Mouse (Mus musculus) liver, embryonic 11.5 days (tissue): Measurements from ENCODE around the gene BC025920. TPM values are rescaled to one million over a fixed set of nuclear protein-coding genes. Genes with fewer than 3 reads are reported as not detected.

Experiments used
- ATAC-seq: fragments of 200-750 bp; cut with Nextera tagmentation; replicated peaks from 2 replicates; pipeline ENCODE4 v1.8.0; 2017; ENCODE audit warnings: moderate number of reproducible peaks, mild to moderate bottlenecking, moderate TSS enrichment, moderate library complexity; ENCODE audit not compliant: low FRiP score
- DNase-seq: peaks from one replicate; pipeline ENCODE4 v3.0.0-alpha.2; 2017; ENCODE audit warnings: low spot score
- H3K27ac ChIP-seq: fragments of 300-500 bp; sonication (generic); 2 replicates; pipeline ENCODE4 v1.5.1; 2014; ENCODE audit warnings: mild to moderate bottlenecking, low read depth, low read length, control low read depth
- H3K27me3 ChIP-seq: fragments of 300-500 bp; sonication (generic); replicated peaks from 2 replicates; pipeline ENCODE4 v1.6.1; 2014; ENCODE audit warnings: low read length, mixed read lengths; ENCODE audit not compliant: control insufficient read depth, insufficient read depth
- H3K36me3 ChIP-seq: fragments of 300-500 bp; sonication (generic); 2 replicates; pipeline ENCODE4 v1.6.1; 2014; ENCODE audit warnings: mild to moderate bottlenecking, low read length, moderate library complexity, mixed read lengths; ENCODE audit not compliant: control insufficient read depth, insufficient read depth
- H3K4me1 ChIP-seq: fragments of 300-500 bp; sonication (generic); replicated peaks from 2 replicates; pipeline ENCODE4 v1.6.1; 2014; ENCODE audit warnings: low read length, mixed read lengths; ENCODE audit not compliant: control insufficient read depth, insufficient read depth
- H3K4me2 ChIP-seq: fragments of 300-500 bp; sonication (generic); 2 replicates; pipeline ENCODE4 v1.6.1; 2014; ENCODE audit warnings: mild to moderate bottlenecking, control low read depth, moderate library complexity
- H3K4me3 ChIP-seq: fragments of 300-500 bp; sonication (generic); 2 replicates; pipeline ENCODE4 v1.5.1; 2014; ENCODE audit warnings: low read depth, low read length, control low read depth
- H3K9ac ChIP-seq: fragments of 300-500 bp; sonication (generic); 2 replicates; pipeline ENCODE4 v1.6.1; 2014; ENCODE audit warnings: low read depth, low read length, control low read depth
- H3K9me3 ChIP-seq: fragments of 300-500 bp; sonication (generic); 2 replicates; pipeline ENCODE4 v1.6.1; 2016; ENCODE audit warnings: low read length, inconsistent platforms, mixed read lengths; ENCODE audit not compliant: control insufficient read depth
- WGBS: fragments of 180-500 bp; shearing (Covaris S2); extraction: QIAGEN DNeasy Blood & Tissue Kit; methylation state at CpG from one replicate; pipeline ENCODE4 v1.1.7; 2014; 5-methylcytosine and 5-hydroxymethylcytosine counted together
- polyA plus RNA-seq: library from polyadenylated mRNA; unstranded; fragments of >200 nt; fragmentation: Nextera tagmentation; extraction: Ambion mirVana; gene quantifications from 2 replicates; pipeline ENCODE4 v1.2.1, GENCODE M21; 2014

The BC025920 gene
- polyA plus RNA-seq, 1 experiment from 2014 or later = 1.1 TPM

DNA sequence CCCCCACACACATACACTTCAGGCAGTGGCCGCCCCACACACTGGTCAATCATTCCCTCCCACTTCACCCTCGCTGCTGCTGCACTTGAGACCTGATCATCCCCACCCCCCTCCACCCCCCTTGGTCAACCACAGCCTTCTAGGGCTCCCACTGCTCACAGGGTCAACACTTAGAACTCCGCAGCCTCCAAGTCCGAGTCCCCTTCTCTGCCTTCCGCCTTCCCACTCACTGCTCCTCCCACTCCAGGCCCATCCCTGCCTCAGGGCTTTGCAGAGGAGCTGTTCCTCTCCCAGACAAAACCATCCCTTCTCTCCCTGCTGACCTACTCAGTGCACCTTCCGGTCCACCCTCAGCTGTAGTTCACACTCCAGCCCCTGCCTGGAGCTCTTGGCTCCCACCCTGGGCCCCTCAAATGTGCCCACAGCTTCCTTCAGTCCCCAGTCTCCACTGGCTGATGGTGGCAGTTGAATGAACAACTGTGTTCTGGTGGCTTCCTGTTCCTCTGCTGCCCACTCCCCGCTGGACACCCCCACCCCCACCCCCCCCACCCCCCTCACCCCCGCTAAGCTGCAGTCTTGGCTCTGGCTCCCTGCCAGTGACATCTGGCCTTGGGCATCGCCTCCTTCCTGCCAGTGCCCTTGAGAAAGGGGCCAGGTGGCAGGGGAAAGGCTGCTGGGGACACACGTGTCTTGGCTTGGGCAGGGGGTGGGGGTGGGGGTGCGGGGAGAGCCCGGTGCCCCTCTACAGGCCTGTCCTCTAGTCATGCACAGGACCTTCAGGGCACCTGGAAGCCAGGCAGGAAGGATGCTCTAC lies 8.7 kb upstream of the BC025920 start:
- peak overlapping the region; percentile 18; the same call in 1 of the 2 replicates for H3K9ac ChIP-seq
- H3K4me2 ChIP-seq = peak overlapping the region; percentile 51
- H3K9me3 ChIP-seq = no peaks in the 10 kb centered on the region
- peaks cover 36% of the 10 kb centered on the region for H3K4me1 ChIP-seq
- no peaks in the 10 kb centered on the region for H3K36me3 ChIP-seq
- 8% methylated on average over 11 of the region's 12 CpGs for WGBS
- ATAC-seq (no peak), DNase-seq (peak; percentile 59)
- H3K27me3 ChIP-seq = peaks cover 42% of the 10 kb centered on the region
- H3K27ac ChIP-seq = peak overlapping the region; percentile 50; the same call in 1 of the 2 replicates
- peak overlapping the region; percentile 24 for H3K4me3 ChIP-seq

DNA sequence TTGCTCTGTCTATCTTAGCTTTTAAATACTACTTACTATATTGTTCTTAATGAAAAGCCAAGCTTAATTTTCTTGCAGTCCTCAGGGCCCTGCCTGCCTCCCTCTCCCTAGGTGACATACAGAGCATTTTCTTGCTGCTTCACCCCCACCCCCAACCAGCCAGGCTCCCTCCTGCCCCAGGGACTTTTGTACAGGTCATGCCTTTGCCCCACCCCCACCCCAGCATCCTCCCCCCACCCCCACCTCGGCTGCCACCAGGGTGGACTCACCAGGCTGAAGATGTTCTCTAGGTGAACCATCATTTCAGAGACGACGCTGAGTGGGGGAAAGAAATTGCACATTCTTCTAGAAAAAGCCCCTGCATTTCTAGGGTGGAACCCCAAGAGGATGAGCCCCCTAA lies 7.7 kb upstream of the BC025920 start:
- H3K27me3 ChIP-seq = peaks cover 35% of the 10 kb centered on the region
- 0 out of 2 replicates have a peak overlapping the region, but pooled peaks have one; percentile 28 for H3K27ac ChIP-seq

DNA sequence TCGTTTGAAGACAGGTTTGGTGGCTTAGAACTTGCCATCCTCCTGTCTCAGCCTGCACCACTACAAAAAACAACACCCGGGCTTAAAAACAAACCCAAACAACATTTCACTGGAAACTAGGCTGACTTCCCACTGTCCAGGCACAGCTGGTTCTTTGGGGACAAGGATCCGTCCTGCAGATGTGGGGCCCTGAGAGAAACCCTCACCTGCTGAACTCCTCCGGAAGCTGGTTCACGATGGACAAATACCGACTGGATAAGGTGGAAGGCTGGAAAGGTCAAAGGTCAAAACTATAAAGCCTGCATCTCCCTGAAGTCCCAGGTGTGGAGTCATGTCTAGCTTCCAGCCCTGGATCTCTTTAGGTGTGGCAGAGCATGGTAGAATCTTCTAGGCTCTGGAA lies 7.2 kb upstream of the BC025920 start:
- 52% methylated on average over 6 of the region's 6 CpGs for WGBS
- DNase-seq (no peak), ATAC-seq (no peak)
- no peak overlapping the region for H3K9ac ChIP-seq
- 0 out of 2 replicates have a peak overlapping the region, but pooled peaks have one; percentile 28 for H3K27ac ChIP-seq
- H3K4me3 ChIP-seq = no peak overlapping the region
- H3K4me2 ChIP-seq = no peak overlapping the region
- peaks cover 31% of the 10 kb centered on the region for H3K27me3 ChIP-seq
- no peaks in the 10 kb centered on the region for H3K9me3 ChIP-seq
- peaks cover 40% of the 10 kb centered on the region for H3K4me1 ChIP-seq
- H3K36me3 ChIP-seq = no peaks in the 10 kb centered on the region

More for the DNA sequence above, 7.7 kb upstream of the BC025920 start:
- no peak overlapping the region for H3K9ac ChIP-seq
- H3K4me3 ChIP-seq = no peak overlapping the region
- no peak overlapping the region for H3K4me2 ChIP-seq
- ATAC-seq (no peak), DNase-seq (no peak)
- no peaks in the 10 kb centered on the region for H3K36me3 ChIP-seq
- peaks cover 40% of the 10 kb centered on the region for H3K4me1 ChIP-seq
- no peaks in the 10 kb centered on the region for H3K9me3 ChIP-seq
- 36% methylated on average over 3 of the region's 3 CpGs for WGBS

DNA sequence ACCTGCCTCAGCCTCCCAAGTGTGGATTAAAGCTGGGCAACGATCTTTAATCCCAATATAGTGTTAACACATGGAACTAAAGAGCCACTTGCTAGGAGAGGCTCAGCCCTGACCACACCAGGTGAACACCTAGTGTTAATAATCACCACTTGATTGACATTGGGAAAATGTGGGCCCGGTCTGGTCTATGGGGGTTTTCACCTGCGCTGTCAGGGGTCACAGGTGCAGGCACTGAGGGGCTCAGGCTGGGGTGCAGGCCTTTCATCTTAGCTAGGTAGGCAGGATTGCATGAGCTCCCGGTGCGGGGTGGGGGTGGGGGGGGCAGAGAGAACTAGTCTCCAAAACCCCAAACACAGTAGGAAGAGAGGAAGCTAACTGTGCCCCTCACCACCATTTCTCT lies 6.4 kb upstream of the BC025920 start:
- no peak overlapping the region for H3K9ac ChIP-seq
- peaks cover 24% of the 10 kb centered on the region for H3K27me3 ChIP-seq
- H3K36me3 ChIP-seq = no peaks in the 10 kb centered on the region
- H3K4me3 ChIP-seq = no peak overlapping the region
- H3K4me1 ChIP-seq = peaks cover 41% of the 10 kb centered on the region
- no peak for DNase-seq
- WGBS = 66% methylated on average over 5 of the region's 5 CpGs
- H3K9me3 ChIP-seq = no peaks in the 10 kb centered on the region
- no peak for ATAC-seq
- no peak overlapping the region for H3K27ac ChIP-seq
- no peak overlapping the region for H3K4me2 ChIP-seq

DNA sequence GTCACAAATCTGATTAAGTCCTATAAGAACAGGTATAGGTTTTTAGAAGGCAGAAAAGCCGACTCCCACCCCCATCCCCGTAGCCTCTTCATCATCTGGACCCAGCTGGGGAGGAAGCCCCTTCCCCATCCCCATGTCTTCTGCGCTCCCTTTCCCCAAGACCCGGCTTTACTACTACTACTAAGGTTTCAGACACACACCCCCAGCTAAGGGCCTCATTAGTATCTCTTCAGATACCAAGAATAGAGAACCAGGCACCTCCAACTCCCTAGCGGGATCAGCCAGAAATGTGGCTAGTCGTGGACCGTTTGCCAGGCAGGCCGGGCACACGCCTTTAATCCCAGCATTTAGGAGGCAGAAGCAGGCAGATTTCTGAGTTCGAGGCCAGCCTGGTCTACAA lies 6.0 kb upstream of the BC025920 start:
- Histone ChIP-seq H3K27ac (0 out of 2 replicates have a peak overlapping the region, but pooled peaks have one; percentile 56), H3K36me3 (no peaks in the 10 kb centered on the region), H3K4me2 (peak overlapping the region; percentile 73; the same call in 1 of the 2 replicates), H3K9ac (no peak overlapping the region), H3K4me3 (no peak overlapping the region), H3K27me3 (peaks cover 21% of the 10 kb centered on the region), H3K4me1 (peaks cover 45% of the 10 kb centered on the region), H3K9me3 (no peaks in the 10 kb centered on the region)
- no peak for ATAC-seq
- 42% methylated on average over 10 of the region's 10 CpGs for WGBS
- DNase-seq = no peak

DNA sequence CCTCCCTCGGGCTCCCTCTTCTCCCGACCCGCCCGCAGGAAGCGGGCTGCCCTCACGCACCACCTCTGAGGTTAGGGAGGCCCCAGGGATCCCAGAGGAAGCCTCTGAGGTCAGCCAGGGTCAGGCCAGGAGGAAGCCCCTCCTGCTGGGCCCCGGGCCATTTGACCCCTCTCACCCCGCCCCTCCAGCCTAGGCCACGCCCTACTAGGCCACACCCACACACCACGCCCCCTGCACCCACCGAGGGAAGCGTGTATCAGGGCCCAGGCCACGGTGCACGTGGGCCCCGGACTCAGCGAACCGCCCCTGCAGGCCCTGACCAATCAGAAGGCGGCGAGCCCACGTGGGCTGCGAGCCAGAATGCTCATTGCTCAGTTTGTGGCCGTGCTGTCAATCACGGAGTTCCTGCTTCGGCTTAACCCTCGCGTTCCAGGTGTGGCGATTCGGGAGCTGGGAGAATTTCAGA lies 5.3 kb upstream of the BC025920 start, which contains the start of gene Tle6:
TSS of gene Tle6 (minus strand) at position 336 of the 466 bp plus-strand sequence.
- Histone ChIP-seq H3K9me3 (no peaks in the 10 kb centered on the region), H3K36me3 (no peaks in the 10 kb centered on the region), H3K27ac (peak within 1 kb of the TSS; percentile 56), H3K4me3 (peak within 1 kb of the TSS; percentile 30), H3K4me1 (peaks cover 43% of the 10 kb centered on the region), H3K9ac (peak within 1 kb of the TSS; percentile 55), H3K4me2 (peak within 1 kb of the TSS; percentile 73), H3K27me3 (peaks cover 15% of the 10 kb centered on the region)
- under 1% methylated on average over 28 of the region's 28 CpGs for WGBS
- peak; percentile 88 for ATAC-seq
- peak; percentile 99 for DNase-seq

DNA sequence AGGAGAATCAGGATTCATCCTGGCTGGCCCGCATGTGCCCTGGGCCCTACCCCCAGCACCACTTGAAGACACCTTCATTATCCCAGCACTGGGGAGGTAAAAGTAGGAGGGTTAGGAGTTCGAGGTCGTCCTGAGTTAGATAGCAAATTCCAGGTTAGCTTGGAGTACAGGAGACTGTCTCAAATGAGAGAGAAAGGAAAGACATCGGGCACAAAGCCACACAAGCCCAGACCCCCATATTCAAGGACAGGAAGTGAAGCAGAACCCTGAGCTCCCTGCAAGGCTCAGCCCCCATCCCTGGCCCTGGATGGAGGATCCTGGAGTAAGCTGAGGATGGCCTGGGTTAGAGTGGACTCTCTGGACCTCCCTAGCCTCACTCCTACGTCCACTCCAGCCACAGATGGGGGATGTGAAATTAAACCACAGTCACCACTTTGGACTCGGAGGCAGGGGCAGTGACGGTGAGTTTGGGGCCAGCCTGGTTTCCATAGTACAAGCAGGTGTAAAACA lies 4.6 kb upstream of the BC025920 start:
- peaks cover 38% of the 10 kb centered on the region for H3K4me1 ChIP-seq
- no peak for ATAC-seq
- H3K9me3 ChIP-seq = no peaks in the 10 kb centered on the region
- peak overlapping the region; percentile 28; the same call in 1 of the 2 replicates for H3K9ac ChIP-seq
- peak overlapping the region; percentile 30; the same call in 1 of the 2 replicates for H3K4me3 ChIP-seq
- H3K27me3 ChIP-seq = peaks cover 10% of the 10 kb centered on the region
- DNase-seq = no peak
- peak overlapping the region; percentile 73 for H3K4me2 ChIP-seq
- peak overlapping the region; percentile 39; the same call in 1 of the 2 replicates for H3K27ac ChIP-seq
- 27% methylated on average over 7 of the region's 7 CpGs for WGBS
- no peaks in the 10 kb centered on the region for H3K36me3 ChIP-seq

DNA sequence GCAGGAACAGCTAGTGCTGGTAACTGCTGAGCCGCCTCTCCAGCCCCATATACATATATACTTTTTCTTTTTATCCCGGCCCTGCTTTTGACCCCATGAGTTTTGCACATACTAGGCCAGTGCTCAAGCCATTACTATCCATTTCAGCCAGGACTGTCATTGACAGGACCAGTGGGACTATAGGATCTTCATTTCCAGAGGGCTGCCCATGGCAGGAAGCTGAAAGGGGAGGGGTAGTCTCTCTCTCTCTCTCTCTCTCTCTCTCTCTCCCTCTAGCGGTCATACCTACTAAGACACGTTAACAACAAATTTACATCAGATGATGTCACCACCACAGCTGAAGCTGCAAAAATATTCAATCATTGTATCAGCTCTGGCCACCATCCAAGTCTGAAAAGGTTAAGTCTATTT lies 3.3 kb upstream of the BC025920 start:
- Histone ChIP-seq H3K9me3 (no peaks in the 10 kb centered on the region), H3K27me3 (0 out of 2 replicates have a peak, but pooled peaks cover 6% of the 10 kb centered on the region), H3K4me2 (no peak overlapping the region), H3K36me3 (no peaks in the 10 kb centered on the region), H3K4me3 (no peak overlapping the region), H3K27ac (no peak overlapping the region), H3K9ac (no peak overlapping the region), H3K4me1 (peaks cover 32% of the 10 kb centered on the region)
- DNase-seq (peak; percentile 59), ATAC-seq (no peak)
- 24% methylated on average over 4 of the region's 4 CpGs for WGBS
